Mouse (Mus musculus): ENCODE data around the gene Fgf18. TPM values are rescaled to one million over a fixed set of nuclear protein-coding genes. Genes with fewer than 3 reads are reported as not detected.

The Fgf18 gene
- polyA plus RNA-seq, 1 experiment from 2014 or later: 0.83 TPM

GRCm38 (mm10) chr11:33103291-33103943 lies 43.8 kb downstream of the Fgf18 start:
- no peaks in the 10 kb centered on the region for H3K9me3 ChIP-seq (ENCODE audit: control insufficient read depth, low read length)
- no peak overlapping the region for H3K9ac ChIP-seq (ENCODE audit: low read depth, low read length)
- no peak overlapping the region for H3K4me3 ChIP-seq (ENCODE audit: low read length)
- WGBS: 87% methylated on average over 13 of the region's 13 CpGs
- 0 out of 2 replicates have a peak, but pooled peaks cover 2% of the 10 kb centered on the region for H3K27me3 ChIP-seq (replicated peaks; ENCODE audit: control insufficient read depth, insufficient read depth, low read length)
- H3K27ac ChIP-seq (ENCODE audit: low read length): no peak overlapping the region
- ATAC-seq: no peak
- no peaks in the 10 kb centered on the region for H3K36me3 ChIP-seq (ENCODE audit: control insufficient read depth, insufficient read depth, low read length)
- no peak overlapping the region for H3K4me2 ChIP-seq (ENCODE audit: low read depth, low read length)
- peaks cover 4% of the 10 kb centered on the region; the same call in 1 of the 2 replicates for H3K4me1 ChIP-seq (ENCODE audit: control insufficient read depth, insufficient read depth, low read length)

DNA sequence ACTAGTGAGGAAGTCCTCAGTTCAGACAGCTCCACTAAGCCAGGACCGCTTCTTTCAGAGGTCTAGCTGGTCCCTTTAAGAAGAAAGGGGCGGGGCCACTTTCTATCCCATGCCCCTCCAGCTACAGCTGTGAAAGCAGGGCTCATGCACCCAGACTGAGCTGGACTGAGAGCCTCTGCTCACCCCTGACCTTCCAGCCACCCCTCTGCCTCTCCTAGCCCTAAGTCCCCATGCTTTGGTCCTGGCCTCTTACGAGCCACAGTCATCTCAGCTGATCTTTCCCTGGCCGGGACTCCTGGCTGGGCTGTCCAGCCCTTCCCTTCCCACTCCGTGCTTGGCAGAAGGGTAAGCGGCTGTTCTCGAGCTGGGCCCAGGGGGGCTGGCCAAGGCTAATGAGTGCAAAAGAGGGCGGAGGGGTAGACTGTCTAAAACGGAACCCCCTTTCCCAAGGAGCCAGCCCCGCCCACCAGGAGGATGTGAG lies 47.1 kb downstream of the Fgf18 start:
- peaks cover 4% of the 10 kb centered on the region; the same call in 1 of the 2 replicates for H3K4me1 ChIP-seq (ENCODE audit: control insufficient read depth, insufficient read depth, low read length)
- H3K9ac ChIP-seq (ENCODE audit: low read depth, low read length): peak overlapping the region; percentile 39
- peak overlapping the region; percentile 53 for H3K4me2 ChIP-seq (ENCODE audit: low read depth, low read length)
- 0 out of 2 replicates have a peak, but pooled peaks have one; percentile 31 for ATAC-seq
- no peak overlapping the region for H3K27ac ChIP-seq (ENCODE audit: low read length)
- peak overlapping the region; percentile 31; the same call in 1 of the 2 replicates for H3K4me3 ChIP-seq (ENCODE audit: low read length)
- no peaks in the 10 kb centered on the region for H3K9me3 ChIP-seq (ENCODE audit: control insufficient read depth, low read length)
- 0 out of 2 replicates have a peak, but pooled peaks cover 2% of the 10 kb centered on the region for H3K27me3 ChIP-seq (replicated peaks; ENCODE audit: control insufficient read depth, insufficient read depth, low read length)
- 26% methylated on average over 10 of the region's 10 CpGs for WGBS
- H3K36me3 ChIP-seq (ENCODE audit: control insufficient read depth, insufficient read depth, low read length): no peaks in the 10 kb centered on the region

- Histone ChIP-seq H3K4me1 (ENCODE audit: control insufficient read depth, insufficient read depth, low read length) (peaks cover 4% of the 10 kb centered on the region; the same call in 1 of the 2 replicates), H3K4me2 (ENCODE audit: low read depth, low read length) (no peak overlapping the region), H3K27me3 (replicated peaks; ENCODE audit: control insufficient read depth, insufficient read depth, low read length) (0 out of 2 replicates have a peak, but pooled peaks cover 2% of the 10 kb centered on the region), H3K4me3 (ENCODE audit: low read length) (no peak overlapping the region), H3K27ac (ENCODE audit: low read length) (no peak overlapping the region), H3K9me3 (ENCODE audit: control insufficient read depth, low read length) (no peaks in the 10 kb centered on the region), H3K36me3 (ENCODE audit: control insufficient read depth, insufficient read depth, low read length) (no peaks in the 10 kb centered on the region), H3K9ac (ENCODE audit: low read depth, low read length) (no peak overlapping the region)
- ATAC-seq: no peak
- WGBS: 71% methylated on average over 4 of the region's 4 CpGs
Measured at GRCm38 (mm10) chr11:33099425-33099824, 47.8 kb downstream of the Fgf18 start.

GRCm38 (mm10) chr11:33098446-33098845 lies 48.8 kb downstream of the Fgf18 start:
- ATAC-seq: no peak
- no peak overlapping the region for H3K9ac ChIP-seq (ENCODE audit: low read depth, low read length)
- no peak overlapping the region for H3K27ac ChIP-seq (ENCODE audit: low read length)
- 0 out of 2 replicates have a peak, but pooled peaks cover 2% of the 10 kb centered on the region for H3K27me3 ChIP-seq (replicated peaks; ENCODE audit: control insufficient read depth, insufficient read depth, low read length)
- H3K4me3 ChIP-seq (ENCODE audit: low read length): no peak overlapping the region
- no peaks in the 10 kb centered on the region for H3K36me3 ChIP-seq (ENCODE audit: control insufficient read depth, insufficient read depth, low read length)
- H3K4me1 ChIP-seq (ENCODE audit: control insufficient read depth, insufficient read depth, low read length): peaks cover 4% of the 10 kb centered on the region; the same call in 1 of the 2 replicates
- H3K4me2 ChIP-seq (ENCODE audit: low read depth, low read length): no peak overlapping the region
- WGBS: 77% methylated on average over 12 of the region's 12 CpGs
- H3K9me3 ChIP-seq (ENCODE audit: control insufficient read depth, low read length): no peaks in the 10 kb centered on the region

- H3K9ac ChIP-seq (ENCODE audit: low read depth, low read length): no peak overlapping the region
- H3K4me2 ChIP-seq (ENCODE audit: low read depth, low read length): no peak overlapping the region
- H3K36me3 ChIP-seq (ENCODE audit: control insufficient read depth, insufficient read depth, low read length): no peaks in the 10 kb centered on the region
- H3K4me1 ChIP-seq (ENCODE audit: control insufficient read depth, insufficient read depth, low read length): peaks cover 4% of the 10 kb centered on the region; the same call in 1 of the 2 replicates
- no peak for ATAC-seq
- no peaks in the 10 kb centered on the region for H3K9me3 ChIP-seq (ENCODE audit: control insufficient read depth, low read length)
- H3K4me3 ChIP-seq (ENCODE audit: low read length): no peak overlapping the region
- H3K27ac ChIP-seq (ENCODE audit: low read length): no peak overlapping the region
- 46% methylated on average over 8 of the region's 8 CpGs for WGBS
- H3K27me3 ChIP-seq (replicated peaks; ENCODE audit: control insufficient read depth, insufficient read depth, low read length): 0 out of 2 replicates have a peak, but pooled peaks cover 2% of the 10 kb centered on the region
Measured at GRCm38 (mm10) chr11:33097855-33098254, 49.3 kb downstream of the Fgf18 start.

GRCm38 (mm10) chr11:33089856-33090255 lies 57.3 kb downstream of the Fgf18 start:
- Histone ChIP-seq H3K36me3 (ENCODE audit: control insufficient read depth, insufficient read depth, low read length) (no peaks in the 10 kb centered on the region), H3K27ac (ENCODE audit: low read length) (no peak overlapping the region), H3K4me2 (ENCODE audit: low read depth, low read length) (no peak overlapping the region), H3K4me1 (ENCODE audit: control insufficient read depth, insufficient read depth, low read length) (no peaks in the 10 kb centered on the region), H3K9ac (ENCODE audit: low read depth, low read length) (no peak overlapping the region), H3K9me3 (ENCODE audit: control insufficient read depth, low read length) (no peaks in the 10 kb centered on the region), H3K4me3 (ENCODE audit: low read length) (no peak overlapping the region), H3K27me3 (replicated peaks; ENCODE audit: control insufficient read depth, insufficient read depth, low read length) (no peaks in the 10 kb centered on the region)
- WGBS: 78% methylated on average over 6 of the region's 6 CpGs
- ATAC-seq: no peak

- 50% methylated on average over 1 of the region's 1 CpGs for WGBS
- no peak overlapping the region for H3K9ac ChIP-seq (ENCODE audit: low read depth, low read length)
- no peaks in the 10 kb centered on the region for H3K36me3 ChIP-seq (ENCODE audit: control insufficient read depth, insufficient read depth, low read length)
- H3K4me3 ChIP-seq (ENCODE audit: low read length): no peak overlapping the region
- H3K4me1 ChIP-seq (ENCODE audit: control insufficient read depth, insufficient read depth, low read length): no peaks in the 10 kb centered on the region
- ATAC-seq: no peak
- no peaks in the 10 kb centered on the region for H3K27me3 ChIP-seq (replicated peaks; ENCODE audit: control insufficient read depth, insufficient read depth, low read length)
- no peak overlapping the region for H3K4me2 ChIP-seq (ENCODE audit: low read depth, low read length)
- no peak overlapping the region for H3K27ac ChIP-seq (ENCODE audit: low read length)
- no peaks in the 10 kb centered on the region for H3K9me3 ChIP-seq (ENCODE audit: control insufficient read depth, low read length)
Measured at GRCm38 (mm10) chr11:33088181-33088580, 59.0 kb downstream of the Fgf18 start.

DNA sequence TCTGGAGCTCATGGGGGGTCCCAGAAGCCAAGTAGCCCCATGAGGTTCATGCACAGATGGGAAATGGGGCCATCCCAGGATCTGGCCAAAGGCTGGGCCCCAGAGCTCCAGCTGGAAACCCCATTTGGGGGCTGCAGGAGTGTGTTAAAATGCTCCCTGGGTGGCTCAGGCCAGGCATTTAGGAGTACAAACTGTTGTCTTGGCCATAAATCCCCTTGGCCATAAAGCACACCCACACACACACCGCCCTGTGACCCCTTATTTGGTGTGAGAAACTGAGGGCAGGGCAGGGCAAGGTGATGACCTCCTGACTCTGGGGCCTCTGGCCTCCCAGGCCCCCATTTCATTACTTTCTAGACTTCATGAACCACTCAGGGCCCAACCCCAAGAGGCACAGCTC lies 61.2 kb downstream of the Fgf18 start:
- WGBS: 63% methylated on average over 1 of the region's 1 CpGs
- H3K9ac ChIP-seq (ENCODE audit: low read depth, low read length): no peak overlapping the region
- no peak overlapping the region for H3K27ac ChIP-seq (ENCODE audit: low read length)
- ATAC-seq: no peak
- no peaks in the 10 kb centered on the region for H3K36me3 ChIP-seq (ENCODE audit: control insufficient read depth, insufficient read depth, low read length)
- H3K27me3 ChIP-seq (replicated peaks; ENCODE audit: control insufficient read depth, insufficient read depth, low read length): no peaks in the 10 kb centered on the region
- no peaks in the 10 kb centered on the region for H3K4me1 ChIP-seq (ENCODE audit: control insufficient read depth, insufficient read depth, low read length)
- H3K4me3 ChIP-seq (ENCODE audit: low read length): no peak overlapping the region
- no peak overlapping the region for H3K4me2 ChIP-seq (ENCODE audit: low read depth, low read length)
- no peaks in the 10 kb centered on the region for H3K9me3 ChIP-seq (ENCODE audit: control insufficient read depth, low read length)

GRCm38 (mm10) chr11:33085514-33085913 lies 61.7 kb downstream of the Fgf18 start:
- Histone ChIP-seq H3K4me3 (ENCODE audit: low read length) (no peak overlapping the region), H3K27ac (ENCODE audit: low read length) (no peak overlapping the region), H3K4me1 (ENCODE audit: control insufficient read depth, insufficient read depth, low read length) (no peaks in the 10 kb centered on the region), H3K27me3 (replicated peaks; ENCODE audit: control insufficient read depth, insufficient read depth, low read length) (no peaks in the 10 kb centered on the region), H3K36me3 (ENCODE audit: control insufficient read depth, insufficient read depth, low read length) (no peaks in the 10 kb centered on the region), H3K9ac (ENCODE audit: low read depth, low read length) (no peak overlapping the region), H3K4me2 (ENCODE audit: low read depth, low read length) (no peak overlapping the region), H3K9me3 (ENCODE audit: control insufficient read depth, low read length) (no peaks in the 10 kb centered on the region)
- no peak for ATAC-seq
- 75% methylated on average over 4 of the region's 4 CpGs for WGBS

Data from intestine, embryonic 16.5 days (tissue).